Mouse (Mus musculus) cortical plate, adult 2 months (tissue): ENCODE measurements around the gene H2-Q6. TPM values are rescaled to one million over a fixed set of nuclear protein-coding genes. Genes with fewer than 3 reads are reported as not detected.
"Not testable (repeated sequence)": the region's sequence is repeated elsewhere in the genome, so short reads cannot be mapped to it uniquely, and the experiment has no call there.

Experiments used
- H3K27ac ChIP-seq: fragments of 200-500 bp; 2 replicates; pipeline ENCODE4 v1.5.1; 2012; ENCODE audit warnings: low read length, control low read depth, inconsistent platforms; ENCODE audit not compliant: insufficient read depth
- H3K4me1 ChIP-seq: fragments of 200-500 bp; 2 replicates; pipeline ENCODE4 v1.6.1; 2011; ENCODE audit warnings: low read length; ENCODE audit not compliant: control insufficient read depth, insufficient read depth
- H3K4me3 ChIP-seq: fragments of 200-500 bp; 2 replicates; pipeline ENCODE4 v1.5.1; 2011; ENCODE audit warnings: mild to moderate bottlenecking, low read length, control low read depth; ENCODE audit not compliant: insufficient read depth
- CTCF ChIP-seq: fragments of 200-500 bp; IDR thresholded peaks from 2 replicates; pipeline ENCODE4 v1.5.1; 2011; ENCODE audit warnings: mild to moderate bottlenecking, control low read depth, low read length; ENCODE audit not compliant: insufficient read depth; ENCODE audit errors: extremely low read depth
- polyA plus RNA-seq: library from polyadenylated mRNA; depleted of rRNA; stranded (reverse); fragments of >200 nt; gene quantifications from 2 replicates; pipeline ENCODE4 v1.2.3, GENCODE M21; 2012

H2-Q6 gene
- polyA plus RNA-seq, 1 experiment, result 1.7 TPM

- peak; percentile 26; the same call in 1 of the 2 replicates for TF ChIP-seq CTCF
- not testable (repeated sequence) for H3K4me3 ChIP-seq, H3K27ac ChIP-seq, H3K4me1 ChIP-seq
Observed at GRCm38 (mm10) chr17:35420206-35420810, 4.3 kb upstream of the H2-Q6 start.

- not testable (repeated sequence) for H3K27ac ChIP-seq, H3K4me3 ChIP-seq, H3K4me1 ChIP-seq
Observed at GRCm38 (mm10) chr17:35421331-35421730, 3.3 kb upstream of the H2-Q6 start.

- not testable (repeated sequence) for H3K4me3 ChIP-seq, H3K27ac ChIP-seq, H3K4me1 ChIP-seq
Observed at GRCm38 (mm10) chr17:35422360-35422759, 2.3 kb upstream of the H2-Q6 start.

- H3K27ac ChIP-seq, H3K4me1 ChIP-seq, H3K4me3 ChIP-seq: not testable (repeated sequence)
Observed at GRCm38 (mm10) chr17:35423131-35423810, 1.4 kb upstream of the H2-Q6 start.

- H3K27ac ChIP-seq, H3K4me1 ChIP-seq, H3K4me3 ChIP-seq: not testable (repeated sequence)
Observed at GRCm38 (mm10) chr17:35424106-35424505, 544 bp upstream of the H2-Q6 start.

GRCm38 (mm10) chr17:35425474-35425873 lies 824 bp downstream of the H2-Q6 start:
- not testable (repeated sequence) for H3K4me3 ChIP-seq, H3K4me1 ChIP-seq, H3K27ac ChIP-seq

- H3K4me3 ChIP-seq, H3K4me1 ChIP-seq, H3K27ac ChIP-seq: not testable (repeated sequence)
Observed at GRCm38 (mm10) chr17:35428883-35429282, 4.2 kb downstream of the H2-Q6 start.

- not testable (repeated sequence) for H3K4me3 ChIP-seq, H3K4me1 ChIP-seq, H3K27ac ChIP-seq
Observed at GRCm38 (mm10) chr17:35430671-35431070, 6.0 kb downstream of the H2-Q6 start.

- H3K4me1 ChIP-seq, H3K27ac ChIP-seq, H3K4me3 ChIP-seq: not testable (repeated sequence)
Observed at GRCm38 (mm10) chr17:35432167-35432566, 7.5 kb downstream of the H2-Q6 start.

GRCm38 (mm10) chr17:35434836-35435235 lies 10.2 kb downstream of the H2-Q6 start:
- TF ChIP-seq CTCF, result peak; percentile 38; the same call in 1 of the 2 replicates
- H3K4me3 ChIP-seq, H3K4me1 ChIP-seq: not testable (repeated sequence)

GRCm38 (mm10) chr17:35435577-35435976 lies 10.9 kb downstream of the H2-Q6 start:
- H3K4me1 ChIP-seq, H3K4me3 ChIP-seq, H3K27ac ChIP-seq: not testable (repeated sequence)

More at GRCm38 (mm10) chr17:35434836-35435235, 10.2 kb downstream of the H2-Q6 start:
- H3K27ac ChIP-seq, result not testable (repeated sequence)

- H3K4me3 ChIP-seq, H3K4me1 ChIP-seq, H3K27ac ChIP-seq: not testable (repeated sequence)
Observed at GRCm38 (mm10) chr17:35437386-35437936, 12.8 kb downstream of the H2-Q6 start.

- H3K27ac ChIP-seq, H3K4me3 ChIP-seq, H3K4me1 ChIP-seq: not testable (repeated sequence)
Observed at GRCm38 (mm10) chr17:35438395-35438794, 13.7 kb downstream of the H2-Q6 start.

- peak within 1 kb of the TSS; percentile 17; the same call in 1 of the 2 replicates for H3K4me3 ChIP-seq
- not testable (repeated sequence) for H3K27ac ChIP-seq, H3K4me1 ChIP-seq
Observed at GRCm38 (mm10) chr17:35438885-35439284, 14.2 kb downstream of the H2-Q6 start, which contains the start of gene H2-Q7. H2-Q7 (plus strand) TSS chr17:35439155.

- peak overlapping the region; percentile 17; the same call in 1 of the 2 replicates for H3K4me3 ChIP-seq
Observed at GRCm38 (mm10) chr17:35439295-35439747, 14.7 kb downstream of the H2-Q6 start.

More at GRCm38 (mm10) chr17:35439295-35439747, 14.7 kb downstream of the H2-Q6 start:
- H3K27ac ChIP-seq, H3K4me1 ChIP-seq: not testable (repeated sequence)
